Mouse (Mus musculus) kidney, postnatal 0 days (tissue): ENCODE results near the gene Gh. TPM values are rescaled to one million over a fixed set of nuclear protein-coding genes. Genes with fewer than 3 reads are reported as not detected.

Source experiments
- ATAC-seq: fragments of 200-750 bp; cut with Nextera tagmentation; replicated peaks from 2 replicates; pipeline ENCODE4 v1.8.0; 2017; ENCODE audit warnings: low read depth, moderate number of reproducible peaks, moderate TSS enrichment, moderate library complexity; ENCODE audit not compliant: low FRiP score
- DNase-seq: peaks from one replicate; pipeline ENCODE4 v3.0.0-alpha.2; 2016; ENCODE audit warnings: low spot score
- H3K27ac ChIP-seq: fragments of 300-500 bp; sonication (generic); 2 replicates; pipeline ENCODE4 v1.5.1; 2014; ENCODE audit warnings: mild to moderate bottlenecking
- H3K27me3 ChIP-seq: fragments of 300-500 bp; sonication (generic); 2 replicates; pipeline ENCODE4 v1.6.1; 2014; ENCODE audit warnings: low read length, mixed read lengths; ENCODE audit not compliant: insufficient read depth
- H3K36me3 ChIP-seq: fragments of 300-500 bp; sonication (generic); 2 replicates; pipeline ENCODE4 v1.6.1; 2014; ENCODE audit warnings: low read length, mixed read lengths; ENCODE audit not compliant: insufficient read depth
- H3K4me1 ChIP-seq: fragments of 300-500 bp; sonication (generic); replicated peaks from 2 replicates; pipeline ENCODE4 v1.6.1; 2014; ENCODE audit warnings: antibody characterized with exemption, low read length, mixed read lengths; ENCODE audit not compliant: insufficient read depth
- H3K4me2 ChIP-seq: fragments of 300-500 bp; sonication (generic); 2 replicates; pipeline ENCODE4 v1.6.1; 2014; ENCODE audit warnings: mild to moderate bottlenecking, low read length, moderate library complexity, mixed read lengths
- H3K4me3 ChIP-seq: fragments of 300-500 bp; sonication (generic); replicated peaks from 2 replicates; pipeline ENCODE4 v1.5.1; 2014; ENCODE audit warnings: low read depth, low read length
- H3K9ac ChIP-seq: fragments of 300-500 bp; sonication (generic); 2 replicates; pipeline ENCODE4 v1.6.1; 2014; ENCODE audit warnings: low read depth, low read length
- H3K9me3 ChIP-seq: fragments of 300-500 bp; sonication (generic); replicated peaks from 2 replicates; pipeline ENCODE4 v1.6.1; 2016; ENCODE audit warnings: low read length, inconsistent platforms, mixed read lengths
- CTCF ChIP-seq: IDR thresholded peaks from 2 replicates; pipeline ENCODE4 v1.5.1; 2016; ENCODE audit warnings: antibody characterized with exemption, low read depth, mild to moderate bottlenecking, moderate library complexity
- WGBS: fragments of 180-500 bp; shearing (Covaris S2); extraction: QIAGEN DNeasy Blood & Tissue Kit; methylation state at CpG from one replicate; pipeline ENCODE4 v1.1.7; 2014; 5-methylcytosine and 5-hydroxymethylcytosine counted together
- polyA plus RNA-seq: library from polyadenylated mRNA; unstranded; fragments of >200 nt; fragmentation: Nextera tagmentation; extraction: Ambion mirVana; gene quantifications from 2 replicates; pipeline ENCODE4 v1.2.1, GENCODE M21; 2015

Gene Gh
- polyA plus RNA-seq, 1 experiment from 2014 or later, result not detected

DNA sequence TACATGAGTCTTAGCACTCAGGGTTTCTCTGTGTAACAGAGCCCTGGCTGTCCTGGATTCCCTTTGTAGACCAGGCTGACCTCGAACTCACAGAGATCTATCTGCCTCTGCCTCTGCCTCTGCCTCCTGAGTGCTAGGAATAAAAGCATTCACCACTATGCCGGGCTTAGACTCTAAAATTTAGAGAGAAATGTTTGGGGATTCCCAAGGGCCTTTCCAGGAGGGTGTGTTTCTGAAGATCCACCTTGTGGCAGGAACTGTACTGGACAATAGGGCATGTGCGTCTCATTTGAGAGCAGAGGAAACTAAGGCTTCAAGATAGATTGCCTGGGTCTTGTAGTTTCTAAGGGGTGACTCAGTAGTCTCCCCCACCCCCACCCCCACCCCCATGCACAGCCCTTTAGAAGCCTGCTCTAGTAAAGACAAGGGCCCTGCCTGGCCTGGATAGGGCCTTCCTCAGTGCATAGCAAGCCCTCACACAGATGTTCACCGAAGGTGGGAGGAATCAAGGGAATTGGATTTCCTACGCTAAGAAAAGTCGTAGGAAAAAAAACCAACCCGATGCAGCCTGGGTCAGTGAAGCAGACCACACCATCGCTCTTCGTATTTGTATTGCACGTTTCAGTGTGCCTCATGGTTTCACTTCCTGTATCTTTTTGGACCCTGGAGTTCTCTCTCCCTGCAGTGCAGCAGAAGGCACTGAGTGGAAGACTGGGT is 3.8 kb upstream of the Gh start:
- 47% methylated on average over 10 of the region's 10 CpGs for WGBS
- Histone ChIP-seq H3K9ac (no peak overlapping the region), H3K27ac (0 out of 2 replicates have a peak overlapping the region, but pooled peaks have one; percentile 8), H3K4me3 (no peak overlapping the region), H3K27me3 (no peaks in the 10 kb centered on the region), H3K4me2 (no peak overlapping the region), H3K36me3 (no peaks in the 10 kb centered on the region), H3K4me1 (peaks cover 6% of the 10 kb centered on the region), H3K9me3 (no peaks in the 10 kb centered on the region)
- ATAC-seq (no peak), DNase-seq (peak; percentile 24)
- no peak for TF ChIP-seq CTCF

DNA sequence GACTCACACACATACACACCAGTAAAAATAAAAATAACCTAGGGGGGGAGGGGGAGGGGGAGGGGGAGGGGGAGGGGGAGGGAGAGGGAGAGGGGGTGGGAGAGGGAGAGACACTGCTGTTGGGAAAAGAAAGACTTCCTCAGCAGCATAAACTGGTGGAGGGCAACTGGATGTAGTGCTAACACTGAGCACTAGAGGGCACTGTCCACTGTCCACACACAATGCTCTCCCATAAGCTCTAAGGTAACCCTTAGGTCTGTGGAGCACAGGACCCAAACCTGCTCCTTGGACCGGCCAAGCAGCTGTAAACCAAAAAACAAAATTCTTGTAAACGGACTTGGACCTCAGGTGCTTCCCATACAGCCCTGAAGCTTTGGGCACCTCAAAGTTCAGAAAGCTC is 969 bp upstream of the Gh start:
- H3K27me3 ChIP-seq, result no peaks in the 10 kb centered on the region
- H3K9me3 ChIP-seq, result no peaks in the 10 kb centered on the region
- no peak overlapping the region for H3K27ac ChIP-seq
- no peaks in the 10 kb centered on the region; the same call in 1 of the 2 replicates for H3K4me1 ChIP-seq
- H3K9ac ChIP-seq, result no peak overlapping the region
- no peaks in the 10 kb centered on the region for H3K36me3 ChIP-seq
- WGBS, result 3% methylated on average over 2 of the region's 2 CpGs
- DNase-seq (peak; percentile 85), ATAC-seq (peak; percentile 69; the same call in 1 of the 2 replicates)
- peak; percentile 77 for TF ChIP-seq CTCF
- H3K4me2 ChIP-seq, result no peak overlapping the region
- H3K4me3 ChIP-seq, result no peak overlapping the region

GRCm38 (mm10) chr11:106291861-106292260 is 9.8 kb downstream of the Gh start:
- Histone ChIP-seq H3K4me3 (no peak overlapping the region), H3K4me1 (no peaks in the 10 kb centered on the region), H3K4me2 (no peak overlapping the region), H3K9ac (no peak overlapping the region), H3K27me3 (no peaks in the 10 kb centered on the region), H3K9me3 (no peaks in the 10 kb centered on the region), H3K36me3 (no peaks in the 10 kb centered on the region), H3K27ac (no peak overlapping the region)
- TF ChIP-seq CTCF, result no peak
- DNase-seq, result no peak
- 100% methylated on average over 2 of the region's 2 CpGs for WGBS
- ATAC-seq, result no peak

DNA sequence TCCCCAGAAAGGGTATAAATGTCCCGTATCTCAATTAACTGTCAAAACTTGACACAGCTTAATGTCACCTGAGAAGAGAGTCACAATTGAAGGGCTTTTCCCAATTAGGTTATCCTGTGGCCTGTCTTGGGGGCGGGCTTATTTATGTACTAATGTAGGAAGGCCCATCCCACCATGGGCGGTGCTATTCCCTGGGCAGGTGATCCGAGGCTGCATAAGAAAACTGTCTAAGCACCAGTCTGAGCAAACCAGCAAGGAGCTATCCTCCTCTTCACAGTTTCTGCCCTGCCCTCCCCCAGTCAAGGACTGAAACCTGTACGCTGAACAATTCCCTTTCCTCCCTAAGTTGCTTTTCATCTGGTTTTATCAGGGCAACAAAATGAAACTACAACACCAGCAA is 11.3 kb downstream of the Gh start:
- no peaks in the 10 kb centered on the region for H3K27me3 ChIP-seq
- no peaks in the 10 kb centered on the region for H3K9me3 ChIP-seq
- no peak overlapping the region for H3K27ac ChIP-seq
- no peak overlapping the region for H3K4me3 ChIP-seq
- no peak for TF ChIP-seq CTCF
- no peak overlapping the region for H3K4me2 ChIP-seq
- ATAC-seq (no peak), DNase-seq (no peak)
- 93% methylated on average over 5 of the region's 5 CpGs for WGBS
- H3K9ac ChIP-seq, result no peak overlapping the region
- no peaks in the 10 kb centered on the region for H3K36me3 ChIP-seq
- H3K4me1 ChIP-seq, result no peaks in the 10 kb centered on the region

DNA sequence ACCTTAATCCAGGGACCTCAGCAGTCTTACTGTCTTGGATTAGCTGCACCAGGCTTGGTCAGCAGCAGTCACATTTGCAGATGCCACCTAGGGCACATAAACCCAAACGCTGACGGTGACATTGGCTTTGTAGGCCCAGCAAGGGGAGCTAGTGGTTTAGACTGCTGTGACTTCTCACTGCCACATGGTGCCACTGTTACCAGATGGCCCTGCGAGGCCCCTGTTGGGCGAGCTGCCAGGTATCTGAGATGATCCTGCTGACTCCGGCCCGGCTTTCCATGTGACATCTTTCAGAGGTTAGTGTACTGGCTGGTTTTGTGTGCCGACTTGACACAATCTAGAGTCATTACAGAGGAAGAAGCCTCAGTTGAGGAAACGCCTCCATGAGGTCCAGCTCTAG is 12.3 kb downstream of the Gh start:
- 42% methylated on average over 8 of the region's 8 CpGs for WGBS
- peak; percentile 73 for DNase-seq

GRCm38 (mm10) chr11:106286987-106287386 is 14.7 kb downstream of the Gh start:
- DNase-seq, result no peak
- Histone ChIP-seq H3K4me1 (no peaks in the 10 kb centered on the region), H3K36me3 (no peaks in the 10 kb centered on the region), H3K4me3 (no peak overlapping the region), H3K27me3 (no peaks in the 10 kb centered on the region), H3K9me3 (no peaks in the 10 kb centered on the region), H3K27ac (no peak overlapping the region), H3K9ac (no peak overlapping the region), H3K4me2 (no peak overlapping the region)
- TF ChIP-seq CTCF, result no peak
- 68% methylated on average over 11 of the region's 11 CpGs for WGBS
- no peak for ATAC-seq

More for the DNA sequence above, 12.3 kb downstream of the Gh start:
- H3K9ac ChIP-seq, result no peak overlapping the region
- H3K9me3 ChIP-seq, result no peaks in the 10 kb centered on the region
- H3K4me3 ChIP-seq, result no peak overlapping the region
- H3K4me2 ChIP-seq, result no peak overlapping the region
- H3K27me3 ChIP-seq, result no peaks in the 10 kb centered on the region
- no peaks in the 10 kb centered on the region for H3K4me1 ChIP-seq
- no peak overlapping the region for H3K27ac ChIP-seq
- peak; percentile 68 for TF ChIP-seq CTCF
- H3K36me3 ChIP-seq, result no peaks in the 10 kb centered on the region
- ATAC-seq, result peak; percentile 52; the same call in 1 of the 2 replicates
